Mouse (Mus musculus) G1E (cell line): ENCODE data around the gene Hist2h4. TPM values are rescaled to one million over a fixed set of nuclear protein-coding genes. Genes with fewer than 3 reads are reported as not detected.

Experiments
- ATAC-seq: 2 replicates; pipeline ENCODE4 v1.8.0; 2016; ENCODE audit warnings: mild to moderate bottlenecking; ENCODE audit not compliant: insufficient number of reproducible peaks, poor library complexity, low FRiP score, severe bottlenecking; ENCODE audit errors: extremely low read depth
- DNase-seq: peaks from one replicate; pipeline ENCODE4 v3.0.0; 2012; ENCODE audit warnings: low spot score
- H3K27me3 ChIP-seq: 2 replicates; pipeline ENCODE4 v1.6.1; 2012; ENCODE audit warnings: mild to moderate bottlenecking, low read length, inconsistent platforms; ENCODE audit not compliant: insufficient read depth
- H3K36me3 ChIP-seq: replicated peaks from 2 replicates; pipeline ENCODE3; 2012; ENCODE audit warnings: mild to moderate bottlenecking, inconsistent platforms
- H3K4me1 ChIP-seq: 2 replicates; pipeline ENCODE4 v1.6.1; 2012; ENCODE audit warnings: low read depth, low read length, inconsistent platforms, mixed read lengths; ENCODE audit not compliant: insufficient read depth
- H3K4me3 ChIP-seq: 2 replicates; pipeline ENCODE4 v1.5.1; 2012; ENCODE audit warnings: low read depth, mild to moderate bottlenecking, inconsistent platforms, low read length, moderate library complexity, mixed read lengths
- H3K9me3 ChIP-seq: replicated peaks from 2 replicates; pipeline ENCODE4 v1.6.1; 2012; ENCODE audit warnings: inconsistent platforms
- CTCF ChIP-seq: IDR thresholded peaks from 2 replicates; pipeline ENCODE4 v1.5.1; 2012; ENCODE audit warnings: low read depth, low read length, inconsistent platforms, mixed read lengths
- GATA1 ChIP-seq: IDR thresholded peaks from 2 replicates; pipeline ENCODE4 v1.6.1; 2012; ENCODE audit warnings: borderline replicate concordance, low read length, inconsistent platforms, mixed read lengths
- GATA2 ChIP-seq: IDR thresholded peaks from 2 replicates; pipeline ENCODE4 v1.6.1; 2012; ENCODE audit warnings: low read depth, low read length, inconsistent platforms, borderline replicate concordance
- POLR2AphosphoS5 ChIP-seq: IDR thresholded peaks from 2 replicates; pipeline ENCODE4 v1.6.1; 2012; ENCODE audit warnings: low read depth, low read length, inconsistent platforms; ENCODE audit not compliant: insufficient replicate concordance
- TAL1 ChIP-seq: conservative IDR thresholded peaks from 2 replicates; pipeline ENCODE4 v1.6.1; 2012; ENCODE audit warnings: low read depth, low read length, inconsistent platforms, mixed read lengths
- polyA plus RNA-seq: library from polyadenylated mRNA; stranded (reverse); fragments of >175 nt; gene quantifications from 2 replicates; pipeline ENCODE4 v1.2.3, GENCODE M21; 2012
- total RNA-seq, 2 experiments: library from RNA; stranded (forward) in 1 of 2; stranded (reverse) in 1 of 2; fragments of 200-1000 nt in 1 of 2; fragments of >200 nt in 1 of 2; fragmentation: Nextera tagmentation in 1 of 2; gene quantifications; 2 replicates each; pipeline ENCODE4 v1.2.3; 2014 to 2017

Gene Hist2h4
- total and polyA plus RNA-seq, 3 experiments, result 1.8 to 490 (median 93.8) TPM

DNA sequence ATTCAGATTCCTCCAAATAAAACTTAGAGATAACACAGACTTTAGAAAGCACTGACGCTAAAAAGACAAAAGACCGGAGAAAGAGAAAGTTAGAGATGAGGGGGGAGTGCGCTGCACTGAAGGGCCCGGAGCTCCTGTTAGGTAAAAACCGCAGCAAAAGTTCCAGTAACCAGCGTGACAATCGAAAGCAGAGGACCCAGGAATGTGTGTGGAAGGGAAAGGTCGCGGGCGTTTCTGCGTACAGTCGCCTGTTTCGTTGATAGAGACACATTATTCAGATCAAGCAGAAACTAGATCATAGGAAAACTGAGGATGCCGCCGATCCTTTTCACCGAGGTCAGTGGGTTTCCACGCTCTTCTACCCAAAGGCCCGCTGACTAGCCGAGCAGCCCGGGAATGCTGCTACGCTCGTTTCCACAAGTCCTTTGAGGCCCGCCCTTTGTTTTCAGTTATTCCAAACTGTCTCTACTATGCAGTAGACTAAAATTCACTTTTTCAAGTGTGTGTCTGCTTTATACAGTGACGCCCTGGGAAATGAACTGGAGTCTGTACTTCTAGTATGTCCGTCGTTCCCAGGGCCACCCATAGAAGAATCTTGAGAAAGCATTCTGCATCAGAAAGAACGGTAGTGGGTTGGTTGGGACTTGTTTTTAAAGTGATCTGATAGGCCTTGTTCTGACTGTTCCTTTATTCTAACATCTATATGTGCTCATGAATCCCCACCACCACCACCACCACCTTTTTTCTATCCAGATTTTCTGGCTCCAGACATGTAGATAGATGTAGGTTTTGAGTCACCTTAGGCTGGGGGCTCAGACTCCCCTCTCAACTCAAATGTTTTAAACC lies 670 bp upstream of the Hist2h4 start:
- no peak for ATAC-seq
- Histone ChIP-seq H3K27me3 (no peaks in the 10 kb centered on the region), H3K4me1 (peaks cover 62% of the 10 kb centered on the region), H3K4me3 (peak overlapping the region; percentile 75), H3K9me3 (no peaks in the 10 kb centered on the region), H3K36me3 (no peaks in the 10 kb centered on the region)
- TF ChIP-seq TAL1, result no peak
- TF ChIP-seq POLR2AphosphoS5, result no peak
- TF ChIP-seq CTCF, result no peak
- no peak for TF ChIP-seq GATA2
- no peak for DNase-seq

DNA sequence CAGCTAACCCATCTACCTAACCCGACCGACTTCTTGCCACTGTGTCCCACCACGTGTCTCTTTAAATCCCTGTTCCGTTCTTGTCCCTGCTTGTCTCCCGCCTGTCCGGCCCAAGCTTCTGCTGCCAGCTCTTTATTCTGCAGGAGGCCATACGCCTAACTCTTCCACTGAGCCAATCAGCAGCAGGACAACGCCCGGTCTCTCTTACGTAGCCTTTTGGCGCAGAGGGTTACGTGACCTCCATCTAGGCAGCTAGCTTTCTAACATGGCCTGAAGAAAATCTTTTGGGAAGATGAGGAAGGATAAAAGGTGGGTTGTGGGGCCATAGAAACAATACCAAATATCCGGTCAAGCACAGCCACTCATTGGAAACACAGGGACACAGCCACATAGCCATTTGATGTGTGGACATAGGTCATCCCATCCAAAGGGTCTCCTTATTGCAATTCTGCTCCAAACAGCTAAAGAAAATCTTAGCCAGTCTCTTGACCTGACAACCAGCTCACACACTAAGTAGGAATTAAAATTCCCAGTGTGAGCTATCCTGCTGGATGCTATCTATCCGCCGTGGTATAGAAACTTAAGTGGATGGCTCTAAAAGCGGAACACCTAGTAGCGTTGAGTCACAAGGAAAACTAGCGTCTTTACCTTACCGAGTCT lies 765 bp downstream of the Hist2h4 start:
- H3K4me1 ChIP-seq, result peaks cover 58% of the 10 kb centered on the region
- H3K9me3 ChIP-seq, result no peaks in the 10 kb centered on the region
- ATAC-seq (peak; percentile 78), DNase-seq (peak; percentile 54)
- TF ChIP-seq GATA2 (no peak), POLR2AphosphoS5 (peak; percentile 92)
- H3K36me3 ChIP-seq, result no peaks in the 10 kb centered on the region
- no peaks in the 10 kb centered on the region for H3K27me3 ChIP-seq
- peak overlapping the region; percentile 75 for H3K4me3 ChIP-seq

DNA sequence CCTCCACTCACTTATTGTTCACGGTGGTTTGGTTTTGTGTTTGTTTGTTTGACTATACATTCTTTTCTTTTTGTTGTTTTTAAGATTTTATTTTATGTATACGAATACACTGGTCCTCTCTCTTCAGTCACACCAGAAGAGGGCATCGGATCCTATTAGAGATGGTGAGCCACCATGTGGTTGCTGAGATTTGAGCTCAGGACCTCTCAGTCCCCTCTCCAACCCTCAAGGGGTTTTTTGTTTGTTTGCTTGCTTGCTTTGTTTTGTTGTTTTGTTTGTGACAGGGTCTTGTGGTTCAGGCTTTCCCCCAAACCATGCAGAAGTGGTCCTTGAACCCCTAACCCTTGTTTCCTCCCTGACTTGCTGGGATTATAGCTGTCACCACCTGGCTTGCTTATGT lies 1.5 kb downstream of the Hist2h4 start:
- Histone ChIP-seq H3K36me3 (no peaks in the 10 kb centered on the region), H3K4me1 (peaks cover 58% of the 10 kb centered on the region), H3K4me3 (peak overlapping the region; percentile 75; the same call in 1 of the 2 replicates), H3K9me3 (no peaks in the 10 kb centered on the region), H3K27me3 (no peaks in the 10 kb centered on the region)
- TF ChIP-seq GATA1 (no peak), POLR2AphosphoS5 (no peak), GATA2 (no peak), TAL1 (no peak), CTCF (no peak)
- ATAC-seq (no peak), DNase-seq (no peak)

DNA sequence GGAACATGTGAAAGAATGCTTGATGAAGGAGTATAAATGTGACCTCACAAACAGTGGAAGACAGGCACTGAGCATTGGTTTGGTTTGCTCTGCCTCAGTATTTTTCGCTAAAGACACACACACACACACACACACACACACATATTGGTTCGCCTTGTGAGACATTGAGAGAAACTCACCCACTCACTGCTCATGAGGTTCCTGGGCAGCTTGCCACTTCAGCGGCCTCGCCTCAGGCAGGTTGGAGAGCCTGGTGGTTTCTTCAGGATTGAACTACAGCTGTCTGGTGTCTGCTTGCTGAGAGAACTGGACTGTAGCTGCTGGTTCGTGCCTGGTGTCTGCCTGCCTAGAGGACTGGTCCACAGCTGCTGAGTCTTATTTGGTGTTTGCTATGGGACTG lies 2.9 kb downstream of the Hist2h4 start:
- ATAC-seq, result no peak
- H3K9me3 ChIP-seq, result no peaks in the 10 kb centered on the region
- no peak for TF ChIP-seq CTCF
- no peak for TF ChIP-seq GATA2
- no peak for TF ChIP-seq POLR2AphosphoS5
- TF ChIP-seq TAL1, result no peak
- no peak for TF ChIP-seq GATA1
- no peak for DNase-seq
- H3K27me3 ChIP-seq, result no peaks in the 10 kb centered on the region
- peaks cover 71% of the 10 kb centered on the region for H3K4me1 ChIP-seq
- no peaks in the 10 kb centered on the region for H3K36me3 ChIP-seq
- H3K4me3 ChIP-seq, result no peak overlapping the region

DNA sequence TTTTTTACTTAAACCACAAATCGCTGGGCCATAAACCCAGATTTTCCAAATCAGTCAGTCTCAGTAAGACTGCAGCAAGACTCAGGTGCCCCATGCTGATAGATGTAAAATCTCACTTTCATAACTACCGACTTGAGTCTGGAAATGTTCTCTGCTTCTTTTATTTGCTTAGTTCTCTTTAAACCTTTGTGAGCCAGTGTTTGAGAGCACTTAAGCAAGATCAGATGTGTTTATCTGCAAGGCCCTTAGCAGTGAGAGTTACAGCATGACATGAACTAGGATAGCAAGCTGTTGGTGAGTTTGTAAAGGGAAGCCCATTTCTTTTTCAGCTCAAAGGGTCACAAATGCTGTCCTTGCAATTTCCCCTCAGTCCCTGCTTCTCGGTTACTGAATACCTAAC lies 5.9 kb downstream of the Hist2h4 start:
- peaks cover 62% of the 10 kb centered on the region for H3K4me1 ChIP-seq
- TF ChIP-seq GATA2, result no peak
- TF ChIP-seq CTCF, result no peak
- TF ChIP-seq POLR2AphosphoS5, result no peak
- TF ChIP-seq TAL1, result no peak
- TF ChIP-seq GATA1, result no peak
- no peak for ATAC-seq

DNA sequence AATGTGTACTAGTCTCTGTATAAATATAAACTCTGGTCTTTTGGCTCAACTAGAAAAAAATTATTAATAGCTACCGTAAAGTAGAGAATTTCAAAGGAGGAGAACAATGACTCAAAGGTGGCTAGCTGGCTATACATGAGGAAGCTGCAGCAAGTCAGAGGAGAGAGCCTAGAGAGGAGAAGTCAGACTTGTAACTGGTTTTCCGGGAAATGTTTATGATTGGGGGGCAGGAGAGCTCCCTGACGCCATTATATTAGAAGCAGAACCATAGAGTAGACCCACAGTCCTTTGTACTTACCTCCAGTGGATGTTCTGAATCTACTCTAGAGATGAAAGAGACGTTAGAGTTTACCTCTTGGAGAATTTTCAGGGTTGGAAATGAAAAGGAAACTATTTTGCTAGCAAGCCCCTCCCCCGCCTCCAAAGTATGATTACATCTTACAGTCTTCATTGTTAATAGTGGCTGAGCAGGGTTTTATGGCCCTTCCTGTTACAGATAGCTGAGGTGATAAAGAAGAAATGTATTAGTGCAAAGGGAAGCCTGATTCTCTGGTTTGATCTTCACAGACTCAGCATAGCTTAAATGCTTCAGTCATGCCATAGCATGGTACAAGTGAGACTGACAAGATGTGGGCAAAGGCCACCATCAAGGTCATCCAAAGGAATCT lies 7.1 kb downstream of the Hist2h4 start:
- no peak for DNase-seq
- no peak for ATAC-seq
- H3K9me3 ChIP-seq, result no peaks in the 10 kb centered on the region
- H3K4me3 ChIP-seq, result peak overlapping the region; percentile 27; the same call in 1 of the 2 replicates
- TF ChIP-seq POLR2AphosphoS5 (no peak), GATA1 (no peak), TAL1 (no peak), CTCF (no peak), GATA2 (no peak)
- H3K36me3 ChIP-seq, result no peaks in the 10 kb centered on the region
- H3K4me1 ChIP-seq, result peaks cover 53% of the 10 kb centered on the region
- no peaks in the 10 kb centered on the region for H3K27me3 ChIP-seq

More for the DNA sequence above, 5.9 kb downstream of the Hist2h4 start:
- Histone ChIP-seq H3K9me3 (no peaks in the 10 kb centered on the region), H3K4me3 (no peak overlapping the region), H3K27me3 (no peaks in the 10 kb centered on the region), H3K36me3 (no peaks in the 10 kb centered on the region)
- no peak for DNase-seq
